Mouse (Mus musculus) adrenal gland (tissue): ENCODE measurements around the gene 1700019D03Rik.
"Not testable (repeated sequence)": the region's sequence is repeated elsewhere in the genome, so short reads cannot be mapped to it uniquely, and the experiment has no call there.

Source experiments
- intact Hi-C: fragments of 180-260 bp; cut with DNase I; formaldehyde crosslinking; loops from one replicate; pipeline ENCODE4 v1.15.1; 2025

1700019D03Rik gene

DNA sequence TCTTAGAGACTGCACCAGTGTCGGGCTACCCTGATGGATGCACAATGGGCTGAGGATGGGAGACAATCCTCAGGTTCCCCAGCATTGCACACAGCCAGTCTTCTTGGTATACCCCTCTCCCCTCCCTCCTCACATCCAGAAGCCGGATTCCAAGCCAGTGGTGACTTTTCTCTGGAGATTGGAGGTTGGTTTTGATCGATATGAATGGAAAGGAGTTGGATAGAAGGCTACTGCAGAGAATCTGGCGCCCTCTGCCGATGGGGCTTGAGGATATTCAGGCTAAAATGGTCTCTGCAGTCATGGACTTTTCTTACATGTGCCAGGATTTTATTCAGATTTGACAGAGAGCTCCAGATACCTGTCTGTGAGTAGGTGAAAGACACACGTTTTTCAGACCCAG is 64.9 kb downstream of the 1700019D03Rik start:
- intact Hi-C loops, result loop anchor here (10.0 kb wide), 2 partner anchors 80 to 310 kb away; no protein-coding TSS in a partner anchor

DNA sequence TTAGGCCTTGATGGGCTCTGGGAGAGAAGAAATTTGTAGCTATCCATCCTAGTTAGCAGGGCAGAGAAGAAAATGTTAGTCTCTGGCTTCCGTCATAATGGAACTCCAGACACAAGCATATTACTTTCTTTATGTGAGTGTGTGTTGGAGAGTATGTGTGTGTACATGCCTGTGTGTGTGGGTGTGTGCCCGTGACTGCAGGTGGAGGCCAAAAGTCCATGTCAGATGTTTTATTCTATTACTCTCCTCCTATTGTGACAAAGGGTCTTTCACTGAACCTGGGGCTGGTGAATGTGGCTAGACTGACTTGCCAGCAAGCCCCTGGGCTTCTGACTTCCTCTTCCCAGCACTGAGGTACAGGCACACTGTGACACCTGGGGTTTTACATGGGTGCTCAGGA is 65.5 kb downstream of the 1700019D03Rik start:
- intact Hi-C loops, result loop anchor here (10.0 kb wide), 2 partner anchors 80 to 310 kb away; no protein-coding TSS in a partner anchor

DNA sequence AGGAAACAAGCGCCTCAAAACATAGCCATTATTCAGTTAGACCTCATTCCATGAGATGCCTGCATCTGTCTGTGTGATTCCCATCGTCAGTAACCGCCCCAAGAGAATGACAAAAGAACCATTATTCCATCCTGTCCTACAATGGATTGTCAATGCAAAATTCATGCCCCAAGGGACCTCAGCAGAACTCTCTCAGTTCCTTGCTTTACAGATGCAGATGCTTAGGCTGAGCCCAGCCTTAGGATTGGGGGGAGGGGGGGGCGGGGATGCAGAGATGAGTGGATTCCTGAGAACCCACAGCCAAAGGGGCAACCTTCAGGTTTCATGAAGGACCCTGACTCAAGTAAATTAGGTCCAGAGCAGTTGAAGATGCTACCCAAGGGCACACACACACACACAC is 66.4 kb downstream of the 1700019D03Rik start:
- intact Hi-C loops, result loop anchor here (10.0 kb wide), 2 partner anchors 79 to 309 kb away; no protein-coding TSS in a partner anchor

DNA sequence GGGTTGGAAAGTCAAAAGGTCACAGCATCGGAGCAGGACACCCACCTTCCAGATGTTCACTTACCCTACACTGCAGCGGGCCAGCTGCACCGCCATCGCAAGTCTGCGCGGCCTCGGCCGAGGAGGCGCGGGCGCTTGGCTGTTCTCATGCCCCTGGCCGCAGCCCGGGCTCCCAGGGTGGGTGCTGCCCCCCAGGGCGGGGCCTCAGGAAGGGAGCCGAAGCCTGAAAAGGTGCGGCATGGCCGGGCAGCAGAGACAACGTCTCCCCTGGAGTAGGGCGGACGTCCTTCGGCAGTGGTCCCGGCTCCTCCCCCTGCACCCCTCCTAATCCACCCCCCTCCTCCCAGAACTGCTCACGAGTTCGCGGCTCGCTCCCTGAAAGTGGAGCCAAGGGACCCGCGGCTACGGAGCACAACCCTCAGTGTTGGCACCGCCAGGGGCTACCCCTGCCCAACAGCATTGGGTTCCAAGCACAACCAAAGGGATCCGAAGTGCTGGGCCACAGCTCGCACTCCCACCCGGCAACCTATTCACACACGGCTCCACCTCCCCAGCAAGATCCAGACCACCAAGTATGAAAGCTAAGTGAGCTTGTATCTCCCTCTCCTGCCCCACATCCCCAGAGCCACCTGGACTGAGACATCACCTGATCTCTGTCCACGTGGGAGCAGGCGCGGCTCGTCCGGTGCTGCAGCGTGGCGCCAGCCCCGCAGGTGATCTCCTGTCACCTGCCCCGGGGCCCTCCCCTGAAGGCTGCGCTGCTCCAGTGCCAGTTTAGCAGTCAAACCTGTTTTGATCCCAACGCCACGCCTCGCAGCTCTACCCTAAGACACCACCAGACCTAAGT is 67.2 kb downstream of the 1700019D03Rik start:
- intact Hi-C loops, result loop anchor here (10.0 kb wide), 2 partner anchors 78 to 308 kb away; no protein-coding TSS in a partner anchor

DNA sequence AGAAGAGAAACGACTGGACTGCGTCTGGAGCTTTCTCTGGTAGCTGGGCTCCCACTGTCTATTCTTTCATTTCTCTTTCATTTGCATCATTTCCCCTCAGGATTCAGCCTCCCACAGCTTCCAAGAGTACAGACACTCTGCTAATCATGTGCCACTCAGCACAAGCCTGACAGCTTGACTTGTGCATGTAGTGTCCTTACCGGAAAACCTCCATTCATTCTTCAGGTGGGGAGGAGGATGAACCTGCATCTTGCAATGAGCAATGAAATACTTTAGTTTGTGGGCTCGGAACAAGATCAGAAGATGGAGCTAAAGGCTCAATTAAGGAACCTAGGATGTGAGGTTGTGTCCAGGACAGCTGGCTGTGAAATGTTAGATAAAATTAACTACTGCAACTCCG is 67.8 kb downstream of the 1700019D03Rik start:
- intact Hi-C loops, result loop anchor here (10.0 kb wide), 2 partner anchors 77 to 307 kb away; no protein-coding TSS in a partner anchor

DNA sequence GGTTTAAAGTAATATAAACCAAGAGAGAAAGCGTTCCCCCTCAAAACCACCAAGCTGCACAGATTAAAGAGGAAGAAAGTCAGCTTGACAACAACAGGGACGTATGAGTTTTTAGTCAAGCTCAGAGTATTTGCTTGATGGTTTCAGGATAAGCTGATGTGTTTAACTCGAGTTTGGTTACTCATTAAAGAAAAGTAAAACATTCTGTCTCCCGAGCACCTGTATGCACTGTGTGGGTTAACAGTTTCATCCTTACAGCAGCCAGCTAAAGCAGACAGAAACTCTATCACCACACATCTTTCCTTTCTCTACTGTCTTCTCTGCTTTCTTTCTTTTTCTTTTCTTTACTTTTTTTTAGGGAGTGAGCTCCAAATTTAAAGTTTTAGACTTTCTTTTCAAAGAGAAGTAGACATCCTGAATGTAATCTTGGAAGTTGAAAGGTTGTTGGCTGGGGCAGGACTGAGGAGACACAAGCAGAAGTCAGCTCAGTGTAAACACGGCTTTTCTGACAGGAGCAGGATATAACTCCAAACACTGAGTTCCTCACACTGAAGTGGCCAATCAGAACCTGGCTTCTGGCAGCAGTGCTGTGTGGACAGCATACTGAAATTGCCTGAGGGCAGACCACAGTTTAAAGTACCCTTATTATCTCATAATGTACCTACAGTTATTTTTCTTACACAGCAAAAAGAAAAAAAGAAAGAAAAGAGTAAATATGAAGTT is 68.7 kb downstream of the 1700019D03Rik start:
- intact Hi-C loops, result loop anchor here (10.0 kb wide), 2 partner anchors 77 to 307 kb away; no protein-coding TSS in a partner anchor

DNA sequence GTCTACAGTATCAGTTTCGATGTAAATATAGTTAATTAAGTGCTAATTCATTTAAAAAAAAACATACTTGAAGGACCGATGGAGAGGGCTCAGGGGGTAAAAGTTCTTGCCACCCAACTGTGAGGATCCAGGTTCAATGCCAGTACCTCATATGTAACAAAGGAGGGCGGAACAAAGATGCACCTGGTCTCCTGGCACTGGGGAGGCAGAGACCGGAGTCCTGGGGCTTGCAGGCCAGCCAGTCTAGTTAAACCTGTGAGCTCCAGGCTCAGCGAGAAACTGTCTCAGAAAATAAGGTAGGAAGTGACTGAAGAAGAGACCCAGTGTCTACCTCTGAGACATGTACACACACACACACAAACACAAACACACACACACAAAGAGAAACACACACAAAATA is 72.1 kb downstream of the 1700019D03Rik start:
- intact Hi-C loops, result no loop called here

DNA sequence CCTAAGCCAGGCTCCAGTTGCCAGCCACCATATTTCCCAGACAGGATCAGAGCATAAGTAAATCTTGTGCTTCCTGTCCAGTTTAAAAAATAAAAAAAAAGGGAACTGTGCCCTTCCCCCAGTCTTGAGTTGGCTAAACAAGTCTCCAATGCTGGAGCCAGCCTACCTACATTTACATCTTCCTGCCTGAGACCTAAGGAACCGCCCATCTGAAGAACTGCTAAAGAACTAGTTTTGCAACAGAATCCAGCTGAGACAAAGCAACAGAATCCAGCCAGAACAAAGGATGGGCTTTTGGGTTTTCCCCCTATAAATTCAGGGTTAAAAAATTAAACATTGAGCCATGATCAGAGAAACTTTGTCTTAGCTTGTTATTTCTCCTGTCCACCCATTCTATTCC is 81.0 kb downstream of the 1700019D03Rik start:
- intact Hi-C loops, result no loop called here

DNA sequence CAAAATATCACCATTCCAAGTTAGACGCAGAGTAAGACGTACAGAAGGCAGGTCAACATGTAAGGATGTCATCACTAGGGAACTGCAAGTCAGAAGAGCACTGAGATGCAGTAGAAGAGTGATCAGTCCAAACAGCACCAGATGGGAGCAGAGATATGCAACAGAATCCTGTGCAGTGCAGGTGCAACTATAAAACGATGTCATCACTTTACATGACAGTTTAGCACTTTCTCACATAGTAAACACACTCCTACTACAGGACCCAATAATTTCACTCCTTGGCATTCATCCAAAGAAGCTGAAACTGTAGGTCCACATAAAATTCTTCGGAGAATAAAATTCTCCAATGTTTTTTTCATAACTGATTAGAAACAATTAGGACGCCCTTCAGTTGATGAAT is 85.5 kb downstream of the 1700019D03Rik start:
- intact Hi-C loops, result no loop called here

DNA sequence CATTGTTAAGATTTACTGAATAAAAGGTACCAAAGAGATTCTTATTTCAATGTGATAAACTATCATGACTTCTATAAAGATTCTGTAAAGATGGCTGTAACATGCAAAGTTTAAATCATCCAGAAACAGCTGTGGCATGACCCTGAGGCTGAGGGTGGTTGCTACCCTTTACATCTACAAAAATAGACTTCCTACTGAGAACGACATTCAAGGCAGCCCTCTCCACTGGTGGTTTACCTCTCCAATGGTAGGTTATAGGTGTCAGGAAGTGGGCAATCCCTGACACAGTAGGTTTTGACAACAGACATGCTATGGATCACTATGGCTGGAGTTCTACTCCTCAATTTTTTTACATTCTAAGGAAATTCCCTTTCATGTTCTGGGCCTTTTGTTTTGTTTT is 95.5 kb downstream of the 1700019D03Rik start:
- intact Hi-C loops, result not testable (repeated sequence)

DNA sequence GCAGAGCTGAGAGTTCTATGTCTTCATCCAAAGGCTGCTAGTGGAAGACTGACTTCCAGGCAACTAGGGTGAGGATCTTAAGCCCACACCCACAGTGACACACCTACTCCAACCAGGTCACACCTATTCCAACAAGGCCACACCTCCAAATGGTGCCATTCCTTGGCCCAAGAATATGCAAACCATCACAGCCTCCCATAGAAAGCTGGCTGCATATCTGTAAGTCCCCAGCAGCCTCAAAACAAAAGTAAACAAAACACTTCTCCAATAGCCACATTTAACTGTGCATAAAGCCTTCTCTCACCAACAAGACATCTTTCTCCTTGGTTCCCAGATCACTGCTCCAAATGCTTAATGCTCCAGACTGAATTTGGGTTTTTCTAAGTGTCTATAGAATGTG is 101.1 kb downstream of the 1700019D03Rik start:
- intact Hi-C loops, result not testable (repeated sequence)

DNA sequence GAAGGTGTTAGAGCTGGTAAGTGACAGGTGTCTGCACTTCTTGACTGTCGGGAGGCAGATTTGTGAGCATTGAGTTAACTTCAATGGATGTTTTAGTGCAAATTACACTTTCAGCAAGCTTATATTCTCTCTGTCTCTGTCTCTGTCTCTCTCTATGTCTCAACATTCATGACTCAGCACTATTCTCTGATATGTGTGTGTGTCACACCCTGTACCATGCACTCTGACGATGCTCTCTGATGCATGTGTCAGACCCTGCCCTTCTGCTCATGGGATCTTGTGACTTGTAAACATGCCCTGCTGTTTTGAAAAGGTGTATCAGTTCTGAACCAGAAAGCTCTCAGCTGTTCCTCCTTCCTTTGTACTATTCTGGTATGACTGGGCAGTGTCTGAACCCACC is 103.3 kb downstream of the 1700019D03Rik start:
- intact Hi-C loops, result no loop called here

DNA sequence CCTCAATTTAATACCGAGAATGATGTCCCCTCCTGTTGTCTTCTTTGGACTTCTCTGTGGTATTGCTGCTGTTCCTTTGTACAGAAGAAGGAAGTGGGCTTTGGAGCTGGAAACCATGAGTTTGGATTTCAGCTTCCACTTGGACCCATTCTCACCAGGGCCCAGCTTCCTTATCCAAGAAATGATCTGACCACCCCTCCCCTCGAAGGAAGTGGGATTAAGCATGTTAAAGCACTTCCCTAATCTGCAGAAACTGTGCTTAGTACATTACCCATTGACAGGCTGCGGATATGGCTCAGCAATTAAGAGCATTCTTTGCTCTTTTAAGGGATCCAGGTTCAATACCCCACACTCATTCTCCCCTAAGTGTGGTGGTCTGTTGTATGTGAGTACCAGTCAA is 110.2 kb downstream of the 1700019D03Rik start:
- intact Hi-C loops, result no loop called here

DNA sequence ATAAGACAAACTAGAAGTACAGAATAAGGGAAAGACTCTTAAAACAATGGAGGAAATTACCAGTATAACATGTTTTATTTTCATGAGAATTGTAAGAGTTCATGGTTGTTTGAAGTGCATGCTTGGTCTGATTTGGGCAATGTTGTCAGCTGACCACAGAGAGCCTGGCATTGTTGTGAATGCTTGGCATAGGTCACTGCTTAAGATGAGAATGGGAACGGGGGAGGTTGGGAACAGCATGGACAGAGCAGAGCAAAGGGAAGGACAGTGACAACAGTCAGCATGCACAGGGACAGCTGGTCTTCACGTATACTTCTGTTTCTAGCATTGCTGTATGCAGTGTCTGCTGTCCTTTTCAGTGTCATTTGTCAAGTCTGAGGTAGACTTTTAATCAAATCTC is 135.8 kb downstream of the 1700019D03Rik start:
- intact Hi-C loops, result no loop called here
